Mouse (Mus musculus): Measurements from ENCODE around the gene Tmem121b. TPM values are rescaled to one million over a fixed set of nuclear protein-coding genes. Genes with fewer than 3 reads are reported as not detected.

Gene Tmem121b
- under 1 TPM in 1 of 2 experiments, not detected in 1; 0.10 TPM for total RNA-seq (2021)
- long read RNA-seq, experiment 1, result 0 reads
- long read RNA-seq, experiment 2, result 0 reads

- peak; percentile 17 to 34 for DNase-seq (ENCODE audit: low spot score in 2 of 2)
These were observed at the start of gene Tmem121b for GRCm38 (mm10) chr6:120493374-120494181. Gene Tmem121b (minus strand): TSS chr6:120493807.

- no peak for DNase-seq (ENCODE audit: low spot score in 2 of 2)
These were observed 48.5 kb upstream of the Tmem121b start for GRCm38 (mm10) chr6:120542061-120542460.

- DNase-seq (ENCODE audit: low spot score in 2 of 2), result no peak
These were observed 47.8 kb upstream of the Tmem121b start for GRCm38 (mm10) chr6:120541386-120541785.

- peak; percentile 28 to 47 for DNase-seq (ENCODE audit: low spot score in 2 of 2)
These were observed 46.2 kb upstream of the Tmem121b start for GRCm38 (mm10) chr6:120539781-120540231.

GRCm38 (mm10) chr6:120539132-120539759 lies 45.6 kb upstream of the Tmem121b start:
- DNase-seq (ENCODE audit: low spot score in 2 of 2), result peak; percentile 64 to 70

GRCm38 (mm10) chr6:120536337-120536736 lies 42.7 kb upstream of the Tmem121b start:
- DNase-seq (ENCODE audit: low spot score in 2 of 2), result no peak

GRCm38 (mm10) chr6:120532594-120532993 lies 39.0 kb upstream of the Tmem121b start:
- no peak for DNase-seq (ENCODE audit: low spot score in 2 of 2)

- DNase-seq (ENCODE audit: low spot score in 2 of 2), result peak; percentile 91 to 93
These were observed 37.7 kb upstream of the Tmem121b start, which contains the start of gene Hdhd5 for GRCm38 (mm10) chr6:120531020-120531965. Gene Hdhd5 (minus strand): TSS chr6:120531319.

- DNase-seq (ENCODE audit: low spot score in 2 of 2), result no peak
These were observed 35.5 kb upstream of the Tmem121b start for GRCm38 (mm10) chr6:120529123-120529522.

GRCm38 (mm10) chr6:120524796-120525195 lies 31.2 kb upstream of the Tmem121b start:
- no peak for DNase-seq (ENCODE audit: low spot score in 2 of 2)

GRCm38 (mm10) chr6:120519647-120520046 lies 26.0 kb upstream of the Tmem121b start:
- no peak for DNase-seq (ENCODE audit: low spot score in 2 of 2)

- peak in 1 of 2 experiments; percentile 35 for DNase-seq (ENCODE audit: low spot score in 2 of 2)
These were observed 23.7 kb upstream of the Tmem121b start for GRCm38 (mm10) chr6:120517311-120517710.

- no peak for DNase-seq (ENCODE audit: low spot score in 2 of 2)
These were observed 23.3 kb upstream of the Tmem121b start for GRCm38 (mm10) chr6:120516879-120517278.

- no peak for DNase-seq (ENCODE audit: low spot score in 2 of 2)
These were observed 22.8 kb upstream of the Tmem121b start for GRCm38 (mm10) chr6:120516422-120516821.

- DNase-seq (ENCODE audit: low spot score in 2 of 2), result no peak
These were observed 17.6 kb upstream of the Tmem121b start for GRCm38 (mm10) chr6:120511212-120511611.

- no peak for DNase-seq (ENCODE audit: low spot score in 2 of 2)
These were observed 16.8 kb upstream of the Tmem121b start for GRCm38 (mm10) chr6:120510425-120510824.

GRCm38 (mm10) chr6:120509975-120510374 lies 16.4 kb upstream of the Tmem121b start:
- no peak for DNase-seq (ENCODE audit: low spot score in 2 of 2)

- no peak for DNase-seq (ENCODE audit: low spot score in 2 of 2)
These were observed 15.0 kb upstream of the Tmem121b start for GRCm38 (mm10) chr6:120508645-120509044.

- DNase-seq (ENCODE audit: low spot score in 2 of 2), result no peak
These were observed 11.9 kb upstream of the Tmem121b start for GRCm38 (mm10) chr6:120505531-120505930.

GRCm38 (mm10) chr6:120504051-120504450 lies 10.4 kb upstream of the Tmem121b start:
- no peak for DNase-seq (ENCODE audit: low spot score in 2 of 2)

- no peak for DNase-seq (ENCODE audit: low spot score in 2 of 2)
These were observed 2.9 kb upstream of the Tmem121b start for GRCm38 (mm10) chr6:120496544-120496943.
